Mouse (Mus musculus) hindbrain, embryonic 11.5 days (tissue): ENCODE data around the gene Fpr-rs3. TPM values are rescaled to one million over a fixed set of nuclear protein-coding genes. Genes with fewer than 3 reads are reported as not detected.

Source experiments
- ATAC-seq: fragments of 200-750 bp; cut with Nextera tagmentation; 2 replicates; pipeline ENCODE4 v1.8.0; 2017; ENCODE audit warnings: mild to moderate bottlenecking, moderate TSS enrichment, moderate library complexity; ENCODE audit not compliant: low FRiP score
- DNase-seq: peaks from one replicate; pipeline ENCODE4 v3.0.0-alpha.2; 2015; ENCODE audit warnings: low spot score
- H3K27ac ChIP-seq: fragments of 300-500 bp; sonication (generic); 2 replicates; pipeline ENCODE4 v1.5.1; 2014; ENCODE audit warnings: mild to moderate bottlenecking, low read depth, low read length
- H3K27me3 ChIP-seq: fragments of 300-500 bp; sonication (generic); 2 replicates; pipeline ENCODE4 v1.6.1; 2014; ENCODE audit warnings: mild to moderate bottlenecking, low read length, moderate library complexity, mixed read lengths; ENCODE audit not compliant: control insufficient read depth, insufficient read depth
- H3K36me3 ChIP-seq: fragments of 300-500 bp; sonication (generic); 2 replicates; pipeline ENCODE4 v1.6.1; 2014; ENCODE audit warnings: mild to moderate bottlenecking, low read length, moderate library complexity, mixed read lengths; ENCODE audit not compliant: control insufficient read depth, insufficient read depth
- H3K4me1 ChIP-seq: fragments of 300-500 bp; sonication (generic); replicated peaks from 2 replicates; pipeline ENCODE4 v1.6.1; 2014; ENCODE audit warnings: low read length, mixed read lengths; ENCODE audit not compliant: control insufficient read depth, insufficient read depth
- H3K4me2 ChIP-seq: fragments of 300-500 bp; sonication (generic); replicated peaks from 2 replicates; pipeline ENCODE4 v1.6.1; 2014; ENCODE audit warnings: mild to moderate bottlenecking, low read depth, low read length
- H3K4me3 ChIP-seq: fragments of 300-500 bp; sonication (generic); 2 replicates; pipeline ENCODE4 v1.5.1; 2014; ENCODE audit warnings: low read depth, low read length
- H3K9ac ChIP-seq: fragments of 300-500 bp; sonication (generic); 2 replicates; pipeline ENCODE4 v1.6.1; 2014; ENCODE audit warnings: low read depth, low read length
- H3K9me3 ChIP-seq: fragments of 300-500 bp; sonication (generic); 2 replicates; pipeline ENCODE4 v1.6.1; 2016; ENCODE audit warnings: low read length; ENCODE audit not compliant: control insufficient read depth
- WGBS: fragments of 180-500 bp; shearing (Covaris S2); extraction: QIAGEN DNeasy Blood & Tissue Kit; methylation state at CpG from one replicate; pipeline ENCODE4 v1.1.7; 2014; 5-methylcytosine and 5-hydroxymethylcytosine counted together
- polyA plus RNA-seq: library from polyadenylated mRNA; unstranded; fragments of >200 nt; fragmentation: Nextera tagmentation; extraction: Ambion mirVana; gene quantifications from 2 replicates; pipeline ENCODE4 v1.2.1, GENCODE M21; 2014

Gene Fpr-rs3
- not detected in 2 replicates for polyA plus RNA-seq

- DNase-seq (no peak), ATAC-seq (no peak)
- Histone ChIP-seq H3K36me3 (no peaks in the 10 kb centered on the region), H3K9ac (no peak within 1 kb of the TSS), H3K4me1 (no peaks in the 10 kb centered on the region), H3K4me3 (no peak within 1 kb of the TSS), H3K9me3 (no peaks in the 10 kb centered on the region), H3K4me2 (no peak within 1 kb of the TSS), H3K27ac (no peak within 1 kb of the TSS), H3K27me3 (no peaks in the 10 kb centered on the region)
These were observed at the start of gene Fpr-rs3 for GRCm38 (mm10) chr17:20624777-20625176. Fpr-rs3 (minus strand) TSS chr17:20624877.

GRCm38 (mm10) chr17:20596323-20596722 lies 28.4 kb downstream of the Fpr-rs3 start, which contains the start of gene Vmn2r110:
Vmn2r110 (minus strand) TSS chr17:20596423.
- Histone ChIP-seq H3K9ac (no peak within 1 kb of the TSS), H3K27ac (no peak within 1 kb of the TSS), H3K4me1 (no peaks in the 10 kb centered on the region), H3K4me2 (no peak within 1 kb of the TSS), H3K27me3 (no peaks in the 10 kb centered on the region), H3K9me3 (no peaks in the 10 kb centered on the region), H3K4me3 (no peak within 1 kb of the TSS), H3K36me3 (no peaks in the 10 kb centered on the region)
- 44% methylated on average over 1 of the region's 1 CpGs for WGBS
- ATAC-seq (no peak), DNase-seq (no peak)

Other genes with a start within 250 kb of the Fpr-rs3 start
- not detected in 2 replicates for gene Vmn1r224, start 210.7 kb downstream of the Fpr-rs3 start, polyA plus RNA-seq
- not detected in 2 replicates for gene Vmn2r108, start 143.5 kb downstream of the Fpr-rs3 start, polyA plus RNA-seq
- gene Vmn1r225, start 126.7 kb downstream of the Fpr-rs3 start, polyA plus RNA-seq, result not detected in 2 replicates
- gene Vmn2r109, start 60.1 kb downstream of the Fpr-rs3 start, polyA plus RNA-seq, result not detected in 2 replicates
- 0.06 TPM in 1 of 2 replicates, not detected in the other for gene Vmn2r110, start 28.5 kb downstream of the Fpr-rs3 start, polyA plus RNA-seq
- not detected in 2 replicates for gene Vmn1r226, start 58.0 kb upstream of the Fpr-rs3 start, polyA plus RNA-seq
- not detected in 2 replicates for gene Vmn1r227, start 105.0 kb upstream of the Fpr-rs3 start, polyA plus RNA-seq
- gene Vmn1r228, start 161.3 kb upstream of the Fpr-rs3 start, polyA plus RNA-seq, result not detected in 2 replicates
- gene Vmn1r229, start 186.7 kb upstream of the Fpr-rs3 start, polyA plus RNA-seq, result not detected in 2 replicates
- not detected in 2 replicates for gene Vmn1r230, start 215.6 kb upstream of the Fpr-rs3 start, polyA plus RNA-seq